Mouse (Mus musculus) midbrain, embryonic 16.5 days (tissue): ENCODE measurements around the gene Nedd8. TPM values are rescaled to one million over a fixed set of nuclear protein-coding genes. Genes with fewer than 3 reads are reported as not detected.

Source experiments
- ATAC-seq: fragments of 200-750 bp; cut with Nextera tagmentation; 2 replicates; pipeline ENCODE4 v1.8.0; 2017; ENCODE audit warnings: moderate TSS enrichment
- H3K27ac ChIP-seq: fragments of 300-500 bp; sonication (generic); 2 replicates; pipeline ENCODE4 v1.5.1; 2014; ENCODE audit warnings: mild to moderate bottlenecking, low read length, mixed read lengths
- H3K27me3 ChIP-seq: fragments of 300-500 bp; sonication (generic); 2 replicates; pipeline ENCODE4 v1.6.1; 2014; ENCODE audit warnings: low read depth, low read length, mixed read lengths; ENCODE audit not compliant: control insufficient read depth, insufficient read depth
- H3K36me3 ChIP-seq: fragments of 300-500 bp; sonication (generic); 2 replicates; pipeline ENCODE4 v1.6.1; 2014; ENCODE audit warnings: mild to moderate bottlenecking, low read length, moderate library complexity, mixed read lengths; ENCODE audit not compliant: control insufficient read depth, insufficient read depth
- H3K4me1 ChIP-seq: fragments of 300-500 bp; sonication (generic); 2 replicates; pipeline ENCODE4 v1.6.1; 2014; ENCODE audit warnings: mild to moderate bottlenecking, low read length, mixed read lengths; ENCODE audit not compliant: control insufficient read depth, insufficient read depth
- H3K4me2 ChIP-seq: fragments of 300-500 bp; sonication (generic); 2 replicates; pipeline ENCODE4 v1.6.1; 2014; ENCODE audit warnings: mild to moderate bottlenecking, low read length, mixed read lengths
- H3K4me3 ChIP-seq: fragments of 300-500 bp; sonication (generic); 2 replicates; pipeline ENCODE4 v1.5.1; 2014; ENCODE audit warnings: low read depth, mild to moderate bottlenecking, low read length, moderate library complexity, mixed read lengths
- H3K9ac ChIP-seq: fragments of 300-500 bp; sonication (generic); 2 replicates; pipeline ENCODE4 v1.6.1; 2014; ENCODE audit warnings: low read depth, low read length, mixed read lengths
- H3K9me3 ChIP-seq: fragments of 300-500 bp; sonication (generic); replicated peaks from 2 replicates; pipeline ENCODE4 v1.6.1; 2014; ENCODE audit warnings: mild to moderate bottlenecking, low read length, mixed read lengths; ENCODE audit not compliant: control insufficient read depth, poor library complexity, severe bottlenecking
- WGBS: fragments of 180-500 bp; shearing (Covaris S2); extraction: QIAGEN DNeasy Blood & Tissue Kit; methylation state at CpG from one replicate; pipeline ENCODE4 v1.1.7; 2014; 5-methylcytosine and 5-hydroxymethylcytosine counted together
- polyA plus RNA-seq: library from polyadenylated mRNA; unstranded; fragments of >200 nt; fragmentation: Nextera tagmentation; extraction: Ambion mirVana; gene quantifications from 2 replicates; pipeline ENCODE4 v1.2.1, GENCODE M21; 2015

The Nedd8 gene
- polyA plus RNA-seq, 1 experiment from 2014 or later = 551 TPM

DNA sequence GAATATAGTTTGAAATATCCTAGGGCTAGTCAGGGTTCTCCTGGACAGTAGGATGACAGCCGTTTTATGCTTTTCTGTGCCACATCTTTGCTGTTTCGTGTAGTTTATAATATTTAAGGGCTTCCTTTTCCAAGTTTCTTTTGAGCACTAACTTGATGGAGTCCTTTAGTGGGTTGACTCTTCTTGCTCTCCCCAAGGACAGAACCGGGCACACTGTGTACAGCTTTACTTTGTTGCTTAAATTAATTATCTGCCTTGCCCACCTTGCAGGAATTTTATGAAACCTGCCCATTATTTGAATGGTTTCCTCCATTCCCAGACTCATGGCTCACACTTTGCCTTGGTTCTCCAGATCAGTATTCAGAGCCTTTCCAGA lies 10.2 kb upstream of the Nedd8 start:
- Histone ChIP-seq H3K4me2 (peak overlapping the region; percentile 96), H3K27me3 (no peaks in the 10 kb centered on the region), H3K9ac (peak overlapping the region; percentile 6; the same call in 1 of the 2 replicates), H3K4me1 (peaks cover 10% of the 10 kb centered on the region), H3K9me3 (no peaks in the 10 kb centered on the region), H3K27ac (no peak overlapping the region; the same call in 1 of the 2 replicates), H3K4me3 (peak overlapping the region; percentile 73), H3K36me3 (peaks cover 6% of the 10 kb centered on the region)
- 11% methylated on average over 3 of the region's 3 CpGs for WGBS
- ATAC-seq = peak; percentile 57

DNA sequence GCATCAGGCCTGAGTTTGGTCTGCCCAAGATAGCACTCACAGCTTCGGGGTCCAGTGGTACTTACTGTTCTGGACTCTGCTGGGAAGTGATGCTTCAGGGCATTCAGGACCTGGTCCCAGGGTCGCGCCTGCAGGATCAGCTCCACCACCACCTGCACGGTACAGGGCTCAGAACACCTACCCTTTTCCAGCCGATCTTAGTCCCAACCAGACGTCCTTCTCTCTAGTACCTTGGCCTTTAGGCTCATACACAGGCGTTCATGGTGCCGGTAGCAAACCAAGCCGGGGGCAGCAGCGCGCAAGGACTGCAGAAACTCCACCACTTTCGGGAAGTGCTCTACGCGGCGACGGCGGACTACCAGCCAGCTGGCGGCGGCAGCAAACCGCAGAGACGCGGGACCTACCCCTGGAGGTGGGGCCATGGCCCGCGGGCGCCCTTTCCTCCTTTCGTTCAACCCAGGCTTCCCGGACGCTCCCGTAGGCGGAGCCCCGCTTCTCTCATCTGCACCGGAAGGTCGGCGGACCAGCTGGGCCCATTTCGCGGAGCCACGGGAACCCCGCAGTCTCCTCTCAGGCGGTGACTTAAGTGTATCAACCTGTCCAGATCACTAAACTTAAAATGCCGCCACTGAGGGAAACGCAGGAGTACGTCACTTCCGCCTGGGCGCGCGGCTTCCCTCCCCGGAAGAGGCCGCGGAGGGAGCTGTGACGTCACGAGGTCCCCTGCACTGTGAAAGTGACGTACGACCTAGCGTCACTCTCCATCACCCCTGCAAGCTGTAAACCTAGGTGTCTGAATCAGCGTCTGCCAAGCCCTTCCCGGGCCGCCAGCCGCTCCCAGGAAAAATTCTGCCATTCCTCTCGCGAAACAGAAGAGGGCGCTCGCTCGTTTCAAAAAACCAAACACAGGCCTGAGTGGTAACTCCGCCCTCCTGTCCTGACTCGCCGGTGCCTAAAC lies 9.5 kb upstream of the Nedd8 start, which contains the start of gene Tinf2:
TSS of gene Tinf2 (minus strand) at position 661 of the 958 bp plus-strand sequence.
- peak within 1 kb of the TSS; percentile 75 for H3K27ac ChIP-seq
- H3K4me3 ChIP-seq = peak within 1 kb of the TSS; percentile 73
- H3K27me3 ChIP-seq = no peaks in the 10 kb centered on the region
- H3K9ac ChIP-seq = peak within 1 kb of the TSS; percentile 74
- no peaks in the 10 kb centered on the region for H3K9me3 ChIP-seq
- H3K4me1 ChIP-seq = peaks cover 10% of the 10 kb centered on the region
- peak within 1 kb of the TSS; percentile 96 for H3K4me2 ChIP-seq
- peaks cover 9% of the 10 kb centered on the region for H3K36me3 ChIP-seq
- peak; percentile 98 for ATAC-seq
- under 1% methylated on average over 66 of the region's 66 CpGs for WGBS

GRCm38 (mm10) chr14:55677615-55678014 lies 5.7 kb upstream of the Nedd8 start:
- Histone ChIP-seq H3K27me3 (no peaks in the 10 kb centered on the region), H3K9ac (no peak overlapping the region), H3K4me1 (peaks cover 14% of the 10 kb centered on the region), H3K9me3 (no peaks in the 10 kb centered on the region), H3K4me3 (no peak overlapping the region), H3K27ac (no peak overlapping the region), H3K36me3 (peaks cover 14% of the 10 kb centered on the region), H3K4me2 (no peak overlapping the region)
- no peak for ATAC-seq
- WGBS = 91% methylated on average over 4 of the region's 4 CpGs

DNA sequence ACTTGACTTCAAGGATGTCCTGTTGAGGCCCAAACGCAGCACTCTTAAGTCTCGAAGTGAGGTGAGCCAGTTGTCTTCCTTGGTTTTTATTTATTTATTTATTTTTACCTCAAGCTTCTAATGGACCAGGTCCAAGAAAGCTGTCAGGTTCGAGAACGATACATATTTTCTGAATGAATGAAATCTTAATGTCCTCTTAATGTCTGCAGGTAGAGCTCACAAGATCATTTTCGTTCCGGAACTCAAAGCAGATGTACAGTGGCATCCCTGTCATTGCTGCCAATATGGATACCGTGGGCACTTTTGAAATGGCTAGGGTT lies 777 bp upstream of the Nedd8 start:
- Histone ChIP-seq H3K27me3 (no peaks in the 10 kb centered on the region), H3K36me3 (peaks cover 11% of the 10 kb centered on the region), H3K9ac (peak overlapping the region; percentile 85; the same call in 1 of the 2 replicates), H3K4me2 (peak overlapping the region; percentile 85), H3K4me1 (peaks cover 19% of the 10 kb centered on the region), H3K27ac (peak overlapping the region; percentile 90; the same call in 1 of the 2 replicates), H3K9me3 (no peaks in the 10 kb centered on the region), H3K4me3 (peak overlapping the region; percentile 85)
- WGBS = 80% methylated on average over 7 of the region's 7 CpGs
- no peak for ATAC-seq

DNA sequence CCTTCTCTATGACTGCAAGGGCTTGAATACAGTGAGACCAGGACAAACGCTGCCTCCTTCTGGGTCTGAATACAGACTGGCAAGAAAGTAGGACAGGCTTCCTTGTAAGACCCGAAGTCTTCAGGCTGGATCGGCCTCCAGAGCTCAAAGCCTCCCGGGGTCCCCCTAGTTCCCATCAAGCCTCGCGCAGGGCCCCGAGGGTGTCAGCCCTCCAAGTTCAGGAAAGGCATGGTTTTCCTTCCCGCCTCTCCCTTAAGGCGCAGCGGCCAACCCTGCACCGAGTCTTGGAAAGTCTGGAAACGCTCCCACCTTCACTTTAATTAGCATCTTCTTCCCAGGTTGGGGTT lies 465 bp downstream of the Nedd8 start:
- ATAC-seq = peak; percentile 81
- Histone ChIP-seq H3K9me3 (no peaks in the 10 kb centered on the region), H3K4me1 (peaks cover 19% of the 10 kb centered on the region), H3K36me3 (peaks cover 5% of the 10 kb centered on the region; the same call in 1 of the 2 replicates), H3K4me2 (peak overlapping the region; percentile 83), H3K4me3 (peak overlapping the region; percentile 85), H3K27ac (peak overlapping the region; percentile 90), H3K9ac (peak overlapping the region; percentile 85), H3K27me3 (no peaks in the 10 kb centered on the region)
- WGBS = 0% methylated on average over 12 of the region's 12 CpGs

- H3K27me3 ChIP-seq = no peaks in the 10 kb centered on the region
- no peak overlapping the region for H3K27ac ChIP-seq
- no peaks in the 10 kb centered on the region for H3K9me3 ChIP-seq
- peak overlapping the region; percentile 52 for H3K4me3 ChIP-seq
- peak overlapping the region; percentile 67 for H3K4me2 ChIP-seq
- ATAC-seq = peak; percentile 37; the same call in 1 of the 2 replicates
- peaks cover 14% of the 10 kb centered on the region for H3K36me3 ChIP-seq
- no peak overlapping the region for H3K9ac ChIP-seq
- 30% methylated on average over 2 of the region's 2 CpGs for WGBS
- peaks cover 10% of the 10 kb centered on the region for H3K4me1 ChIP-seq
Observed at GRCm38 (mm10) chr14:55660636-55661035, 11.3 kb downstream of the Nedd8 start.

DNA sequence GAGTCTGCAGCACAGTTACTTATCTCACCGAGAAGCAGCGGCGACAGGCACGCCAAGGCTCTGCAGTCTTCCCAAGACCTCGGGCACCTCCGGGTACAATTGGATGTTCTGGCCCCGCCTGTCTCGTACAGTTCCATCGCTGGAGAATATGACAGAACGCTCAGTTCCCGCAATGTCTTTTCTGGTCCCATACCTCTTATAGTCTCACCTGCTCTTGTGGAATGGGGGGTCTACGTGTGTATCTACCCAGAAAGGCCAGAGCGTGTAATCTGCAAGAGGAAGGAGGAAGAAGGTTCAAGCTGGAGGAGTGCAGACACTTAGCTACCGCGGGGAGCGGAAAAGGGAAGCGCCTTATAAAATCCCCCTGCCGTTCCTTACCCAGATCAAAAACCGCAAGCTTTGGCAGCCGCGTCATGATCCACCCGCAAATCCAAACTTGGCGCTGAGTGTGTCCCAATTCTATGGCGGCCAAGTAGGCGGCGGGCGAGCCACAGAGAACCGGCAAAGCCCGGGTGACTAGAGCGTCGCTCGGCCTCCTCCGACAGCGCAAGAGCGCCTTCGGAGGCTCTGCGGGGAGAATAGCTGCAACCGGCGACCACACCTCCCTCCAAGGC lies 11.9 kb downstream of the Nedd8 start, which contains the start of gene Mdp1:
TSS of gene Mdp1 (minus strand) at position 549 of the 614 bp plus-strand sequence.
- peak; percentile 96 for ATAC-seq
- Histone ChIP-seq H3K4me1 (peaks cover 10% of the 10 kb centered on the region), H3K9me3 (no peaks in the 10 kb centered on the region), H3K4me3 (peak within 1 kb of the TSS; percentile 52), H3K4me2 (peak within 1 kb of the TSS; percentile 67), H3K36me3 (peaks cover 14% of the 10 kb centered on the region), H3K27ac (peak within 1 kb of the TSS; percentile 60), H3K27me3 (no peaks in the 10 kb centered on the region), H3K9ac (peak within 1 kb of the TSS; percentile 64)
- under 1% methylated on average over 38 of the region's 39 CpGs for WGBS

GRCm38 (mm10) chr14:55658011-55658410 lies 13.9 kb downstream of the Nedd8 start:
- H3K4me1 ChIP-seq = peaks cover 10% of the 10 kb centered on the region
- no peak for ATAC-seq
- peaks cover 9% of the 10 kb centered on the region for H3K36me3 ChIP-seq
- no peak overlapping the region for H3K4me2 ChIP-seq
- no peak overlapping the region for H3K27ac ChIP-seq
- H3K27me3 ChIP-seq = no peaks in the 10 kb centered on the region
- H3K9me3 ChIP-seq = no peaks in the 10 kb centered on the region
- 93% methylated on average over 5 of the region's 5 CpGs for WGBS
- no peak overlapping the region for H3K9ac ChIP-seq
- no peak overlapping the region for H3K4me3 ChIP-seq

DNA sequence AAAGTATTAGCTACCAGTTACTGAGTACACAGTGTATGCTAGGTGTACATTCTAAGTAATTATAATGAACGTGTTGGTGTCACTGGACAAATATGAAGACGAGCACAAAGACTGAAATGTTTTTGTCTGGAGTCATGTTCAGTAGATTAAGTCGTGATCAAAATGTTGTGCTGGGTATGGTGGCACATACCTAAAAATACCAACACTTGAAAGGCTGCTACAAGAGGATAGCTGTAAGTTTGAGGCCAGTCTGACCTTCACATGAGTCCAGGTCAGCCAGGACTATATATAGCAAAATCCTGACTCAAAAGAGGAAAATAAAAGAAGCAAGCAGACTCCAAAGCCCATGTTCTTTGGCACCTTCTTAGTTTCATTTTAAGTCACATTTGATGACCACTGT lies 15.0 kb downstream of the Nedd8 start:
- peaks cover 10% of the 10 kb centered on the region for H3K4me1 ChIP-seq
- H3K27ac ChIP-seq = no peak overlapping the region
- H3K9me3 ChIP-seq = no peaks in the 10 kb centered on the region
- no peak overlapping the region for H3K4me3 ChIP-seq
- ATAC-seq = no peak
- H3K4me2 ChIP-seq = no peak overlapping the region
- H3K27me3 ChIP-seq = no peaks in the 10 kb centered on the region
- H3K9ac ChIP-seq = no peak overlapping the region
- WGBS = 87% methylated on average over 3 of the region's 3 CpGs
- peaks cover 6% of the 10 kb centered on the region for H3K36me3 ChIP-seq
